Mouse (Mus musculus) adrenal gland, postnatal 10 days (tissue): ENCODE results near the gene Cep290. TPM values are rescaled to one million over a fixed set of nuclear protein-coding genes. Genes with fewer than 3 reads are reported as not detected.

Source experiments
- DNase-seq: peaks from one replicate; pipeline ENCODE4 v3.0.0; 2021; ENCODE audit warnings: mixed read lengths
- total RNA-seq, 2 experiments: library from RNA; stranded (reverse); gene quantifications; 2 replicates each; pipeline ENCODE4 v1.2.3; 2021

The Cep290 gene
- total RNA-seq, 2 experiments from 2014 or later = 6.5 to 7.9 TPM

- DNase-seq = no peak
These were observed 103.0 kb downstream of the Cep290 start, which contains the start of the genes 4930430F08Rik and 1700017N19Rik for GRCm38 (mm10) chr10:100590323-100590722. Gene 4930430F08Rik, minus strand, starts transcription at chr10:100590423. Gene 1700017N19Rik, plus strand, starts transcription at chr10:100590484.

GRCm38 (mm10) chr10:100598339-100598738 lies 111.0 kb downstream of the Cep290 start:
- DNase-seq = no peak

GRCm38 (mm10) chr10:100603511-100603910 lies 116.2 kb downstream of the Cep290 start:
- DNase-seq = no peak

- DNase-seq = no peak
These were observed 116.9 kb downstream of the Cep290 start for GRCm38 (mm10) chr10:100604254-100604653.

GRCm38 (mm10) chr10:100617233-100617903 lies 130.0 kb downstream of the Cep290 start:
- DNase-seq = no peak

- no peak for DNase-seq
These were observed 132.1 kb downstream of the Cep290 start for GRCm38 (mm10) chr10:100619474-100619873.

GRCm38 (mm10) chr10:100620040-100620439 lies 132.7 kb downstream of the Cep290 start:
- DNase-seq = no peak

GRCm38 (mm10) chr10:100622494-100622893 lies 135.1 kb downstream of the Cep290 start:
- no peak for DNase-seq

Other genes with a start within 250 kb of the Cep290 start
- gene Gm4301, start 151.9 kb upstream of the Cep290 start, total RNA-seq = not detected
- not detected for gene Gm4302, start 146.7 kb upstream of the Cep290 start, total RNA-seq
- gene Gm4303, start 141.6 kb upstream of the Cep290 start, total RNA-seq = not detected
- not detected for gene Gm4305, start 136.5 kb upstream of the Cep290 start, total RNA-seq
- not detected for gene Gm4307, start 126.2 kb upstream of the Cep290 start, total RNA-seq
- not detected for gene Gm4312, start 105.0 kb upstream of the Cep290 start, total RNA-seq
- 10 to 100 TPM; 21.3 to 22.0 TPM for gene Tmtc3, start 208 bp upstream of the Cep290 start, total RNA-seq
- 1 to 10 TPM; 9.4 to 9.5 TPM for gene 4930430F08Rik, start 102.9 kb downstream of the Cep290 start, total RNA-seq
- not detected for gene 1700017N19Rik, start 102.9 kb downstream of the Cep290 start, total RNA-seq